Mouse (Mus musculus) hindbrain, embryonic 12.5 days (tissue): ENCODE measurements around the gene Metrn. TPM values are rescaled to one million over a fixed set of nuclear protein-coding genes. Genes with fewer than 3 reads are reported as not detected.

ENCODE experiments used
- ATAC-seq: fragments of 200-750 bp; cut with Nextera tagmentation; 2 replicates; pipeline ENCODE4 v1.8.0; 2017; ENCODE audit warnings: moderate TSS enrichment; ENCODE audit not compliant: low FRiP score
- H3K27ac ChIP-seq: fragments of 300-500 bp; sonication (generic); 2 replicates; pipeline ENCODE4 v1.5.1; 2016; ENCODE audit warnings: mild to moderate bottlenecking
- H3K27me3 ChIP-seq: fragments of 300-500 bp; sonication (generic); 2 replicates; pipeline ENCODE4 v1.6.1; 2016; ENCODE audit warnings: mild to moderate bottlenecking
- H3K36me3 ChIP-seq: fragments of 300-500 bp; sonication (generic); 2 replicates; pipeline ENCODE4 v1.6.1; 2016; ENCODE audit warnings: mild to moderate bottlenecking
- H3K4me1 ChIP-seq: fragments of 300-500 bp; sonication (generic); 2 replicates; pipeline ENCODE4 v1.6.1; 2016
- H3K4me2 ChIP-seq: fragments of 300-500 bp; sonication (generic); replicated peaks from 2 replicates; pipeline ENCODE4 v1.6.1; 2016; ENCODE audit warnings: mild to moderate bottlenecking
- H3K4me3 ChIP-seq: fragments of 300-500 bp; sonication (generic); 2 replicates; pipeline ENCODE4 v1.5.1; 2016; ENCODE audit warnings: mild to moderate bottlenecking
- H3K9ac ChIP-seq: fragments of 300-500 bp; sonication (generic); 2 replicates; pipeline ENCODE4 v1.6.1; 2016; ENCODE audit warnings: mild to moderate bottlenecking, moderate library complexity
- H3K9me3 ChIP-seq: fragments of 300-500 bp; sonication (generic); replicated peaks from 2 replicates; pipeline ENCODE4 v1.6.1; 2016; ENCODE audit warnings: mild to moderate bottlenecking
- WGBS: fragments of 180-500 bp; shearing (Covaris S2); methylation state at CpG from one replicate; pipeline ENCODE4 v1.1.7; 2016; 5-methylcytosine and 5-hydroxymethylcytosine counted together
- polyA plus RNA-seq: library from polyadenylated mRNA; unstranded; fragments of >200 nt; fragmentation: Nextera tagmentation; extraction: Ambion mirVana; gene quantifications from 2 replicates; pipeline ENCODE4 v1.2.1, GENCODE M21; 2016

Gene Metrn
- polyA plus RNA-seq, 1 experiment from 2014 or later, result 71.0 TPM

GRCm38 (mm10) chr17:25836397-25837075 is 39.6 kb upstream of the Metrn start:
- Histone ChIP-seq H3K4me3 (peak overlapping the region; percentile 41), H3K4me2 (peak overlapping the region; percentile 82), H3K4me1 (peaks cover 62% of the 10 kb centered on the region), H3K36me3 (peaks cover 42% of the 10 kb centered on the region), H3K27me3 (no peaks in the 10 kb centered on the region), H3K27ac (peak overlapping the region; percentile 86), H3K9me3 (no peaks in the 10 kb centered on the region), H3K9ac (peak overlapping the region; percentile 80)
- no peak for ATAC-seq
- 25% methylated on average over 22 of the region's 23 CpGs for WGBS

- Histone ChIP-seq H3K27ac (peak overlapping the region; percentile 86; the same call in 1 of the 2 replicates), H3K36me3 (peaks cover 42% of the 10 kb centered on the region), H3K27me3 (no peaks in the 10 kb centered on the region), H3K9me3 (no peaks in the 10 kb centered on the region), H3K4me3 (no peak overlapping the region), H3K4me2 (peak overlapping the region; percentile 89; the same call in 1 of the 2 replicates), H3K4me1 (peaks cover 69% of the 10 kb centered on the region), H3K9ac (peak overlapping the region; percentile 80; the same call in 1 of the 2 replicates)
- ATAC-seq, result no peak
- 95% methylated on average over 16 of the region's 16 CpGs for WGBS
Observed at GRCm38 (mm10) chr17:25835816-25836215, 38.9 kb upstream of the Metrn start.

DNA sequence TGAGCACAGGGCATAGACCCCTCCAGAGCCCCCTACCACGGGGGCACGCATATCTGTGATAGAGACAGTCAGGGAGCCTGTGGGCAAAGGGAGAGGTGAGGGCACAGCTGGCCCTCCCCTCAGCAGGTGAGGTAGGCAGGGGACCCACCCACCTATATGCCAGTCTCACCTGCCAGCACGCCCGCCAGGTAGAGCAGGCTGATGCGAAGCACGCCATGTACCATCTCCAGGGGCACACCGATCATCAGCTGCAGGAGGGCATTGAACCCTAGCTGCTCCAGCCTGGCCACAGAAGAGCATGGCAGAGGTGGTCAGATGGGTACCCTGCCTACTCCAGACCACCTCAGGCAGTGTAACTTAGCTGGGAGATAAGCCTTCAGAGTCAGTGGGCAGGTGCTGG is 38.4 kb upstream of the Metrn start:
- no peak for ATAC-seq
- Histone ChIP-seq H3K9me3 (no peaks in the 10 kb centered on the region), H3K9ac (peak overlapping the region; percentile 84), H3K4me3 (0 out of 2 replicates have a peak overlapping the region, but pooled peaks have one; percentile 73), H3K4me2 (peak overlapping the region; percentile 89; the same call in 1 of the 2 replicates), H3K4me1 (peaks cover 74% of the 10 kb centered on the region), H3K27ac (no peak overlapping the region), H3K27me3 (no peaks in the 10 kb centered on the region), H3K36me3 (peaks cover 42% of the 10 kb centered on the region)
- WGBS, result 93% methylated on average over 7 of the region's 7 CpGs

DNA sequence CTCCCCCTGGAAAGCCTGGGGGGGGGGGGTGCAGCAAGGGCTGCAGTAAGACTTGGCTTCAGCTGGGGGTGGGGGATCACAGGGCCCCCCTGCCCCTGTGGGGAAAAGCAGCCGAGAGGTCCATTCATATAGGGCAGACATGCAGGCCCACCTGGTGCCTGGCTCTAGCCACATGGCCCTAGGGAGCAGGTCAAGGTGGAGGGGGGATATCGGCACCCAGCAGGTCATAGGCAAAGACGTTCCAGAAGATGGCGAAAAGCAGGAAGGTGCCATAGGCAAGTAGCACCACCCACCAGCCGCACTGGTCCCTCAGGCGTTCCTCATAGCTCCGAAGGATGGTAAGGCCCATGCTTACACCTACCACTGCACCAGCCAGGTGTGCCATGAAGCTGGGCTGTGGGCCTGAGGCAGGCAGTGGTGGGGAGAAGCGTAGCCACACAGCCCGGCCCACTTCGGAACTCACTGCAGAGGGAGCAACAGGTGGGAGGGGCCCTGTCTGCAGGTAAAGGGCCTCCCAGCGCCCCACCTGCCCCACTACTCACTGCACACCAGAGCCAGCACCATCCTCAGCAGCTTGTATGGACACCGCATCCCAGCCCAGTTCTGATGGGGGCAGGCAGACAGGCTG is 37.8 kb upstream of the Metrn start:
- Histone ChIP-seq H3K27ac (peak overlapping the region; percentile 96; the same call in 1 of the 2 replicates), H3K36me3 (peaks cover 42% of the 10 kb centered on the region), H3K9me3 (no peaks in the 10 kb centered on the region), H3K4me1 (peaks cover 80% of the 10 kb centered on the region), H3K4me3 (peak overlapping the region; percentile 73), H3K27me3 (no peaks in the 10 kb centered on the region), H3K9ac (peak overlapping the region; percentile 84), H3K4me2 (peak overlapping the region; percentile 89)
- no peak for ATAC-seq
- WGBS, result 90% methylated on average over 12 of the region's 12 CpGs

DNA sequence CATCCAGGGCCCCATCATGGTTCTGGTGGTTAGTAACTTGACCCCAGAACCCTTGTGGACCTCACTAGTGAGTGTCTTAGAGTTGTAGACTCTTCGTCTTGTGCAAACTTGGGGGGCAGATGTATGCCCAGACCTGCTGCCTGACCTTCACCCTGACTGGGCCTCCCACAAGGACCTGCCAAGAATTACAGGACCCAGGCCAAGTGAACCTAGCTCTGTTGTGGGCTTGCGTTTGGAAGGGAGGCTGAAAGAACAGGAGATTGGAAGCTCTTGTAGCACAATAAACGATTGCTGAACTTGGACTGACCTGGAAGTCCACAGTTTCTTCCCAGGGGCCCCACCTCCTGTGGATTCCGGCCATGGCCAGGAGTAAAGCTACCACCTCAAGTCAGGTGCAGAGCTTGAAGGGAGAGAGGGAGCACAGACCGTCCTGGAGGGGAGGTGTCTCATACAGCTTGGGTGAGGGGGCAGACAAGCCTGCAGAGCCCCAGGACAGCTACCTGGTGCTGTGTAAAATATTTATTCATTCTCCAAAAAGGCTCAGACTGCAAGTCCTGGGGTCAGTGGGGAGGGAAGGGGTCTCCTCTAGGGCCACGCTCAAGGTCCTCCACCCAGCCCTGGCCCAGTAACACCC is 37.1 kb upstream of the Metrn start:
- no peaks in the 10 kb centered on the region for H3K9me3 ChIP-seq
- ATAC-seq, result no peak
- H3K36me3 ChIP-seq, result peaks cover 39% of the 10 kb centered on the region
- H3K9ac ChIP-seq, result peak overlapping the region; percentile 84
- peak overlapping the region; percentile 89 for H3K4me2 ChIP-seq
- peaks cover 85% of the 10 kb centered on the region for H3K4me1 ChIP-seq
- WGBS, result 51% methylated on average over 6 of the region's 6 CpGs
- H3K4me3 ChIP-seq, result peak overlapping the region; percentile 73
- H3K27ac ChIP-seq, result peak overlapping the region; percentile 96
- no peaks in the 10 kb centered on the region for H3K27me3 ChIP-seq

- Histone ChIP-seq H3K4me3 (peak within 1 kb of the TSS; percentile 73), H3K9me3 (no peaks in the 10 kb centered on the region), H3K9ac (peak within 1 kb of the TSS; percentile 84), H3K27ac (peak within 1 kb of the TSS; percentile 96), H3K4me1 (peaks cover 82% of the 10 kb centered on the region), H3K36me3 (peaks cover 35% of the 10 kb centered on the region), H3K27me3 (no peaks in the 10 kb centered on the region), H3K4me2 (peak within 1 kb of the TSS; percentile 89)
- peak; percentile 59 for ATAC-seq
- WGBS, result under 1% methylated on average over 24 of the region's 24 CpGs
Observed at GRCm38 (mm10) chr17:25833291-25833663, 36.3 kb upstream of the Metrn start, which contains the start of gene Stub1. Gene Stub1 (minus strand): TSS chr17:25833404.

DNA sequence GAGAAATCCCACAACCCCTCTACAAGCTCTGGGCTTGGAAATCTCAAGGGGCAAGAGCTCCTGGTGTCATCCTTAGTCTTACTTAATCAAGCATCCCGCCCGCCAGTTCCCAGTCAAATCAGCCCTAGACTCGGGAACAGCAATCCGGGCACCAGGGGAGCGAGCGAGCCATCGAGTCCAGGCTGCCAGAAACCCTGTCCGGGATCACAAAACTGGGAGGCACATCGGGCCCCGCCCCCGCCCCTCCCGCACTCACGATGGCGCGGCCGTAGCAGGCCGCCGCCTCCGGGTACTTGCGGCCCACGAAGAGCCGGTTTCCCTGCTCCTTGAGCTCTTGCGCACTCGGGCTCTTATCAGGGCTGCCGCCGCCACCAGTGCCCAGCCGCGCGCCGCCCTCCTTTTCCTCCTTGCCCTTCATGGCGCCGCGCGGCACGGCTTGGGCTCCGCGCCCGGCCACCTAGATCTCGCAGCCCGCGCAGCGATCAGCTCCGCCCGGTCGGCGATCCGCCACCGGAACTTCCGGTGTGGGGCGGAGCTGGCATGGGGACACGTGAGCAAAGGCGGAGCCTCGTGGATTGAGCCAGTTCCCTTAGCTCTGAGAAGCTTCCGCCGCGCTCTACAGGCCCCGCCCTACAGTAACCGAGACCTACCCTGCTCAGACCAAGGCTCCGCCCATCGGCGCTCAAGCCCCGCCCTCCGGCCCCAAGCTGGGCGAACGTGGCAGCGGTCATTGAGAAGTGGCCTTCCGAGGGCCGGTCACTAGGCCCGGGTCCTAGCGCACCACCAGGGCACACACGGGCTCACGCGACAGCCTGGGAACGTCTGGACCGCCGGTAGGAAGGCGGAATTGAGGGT is 35.7 kb upstream of the Metrn start:
- H3K9ac ChIP-seq, result peak overlapping the region; percentile 84
- peaks cover 81% of the 10 kb centered on the region for H3K4me1 ChIP-seq
- peak; percentile 90 for ATAC-seq
- H3K27ac ChIP-seq, result peak overlapping the region; percentile 96
- no peaks in the 10 kb centered on the region for H3K27me3 ChIP-seq
- peak overlapping the region; percentile 73 for H3K4me3 ChIP-seq
- no peaks in the 10 kb centered on the region for H3K9me3 ChIP-seq
- under 1% methylated on average over 67 of the region's 77 CpGs for WGBS
- H3K36me3 ChIP-seq, result peaks cover 36% of the 10 kb centered on the region
- H3K4me2 ChIP-seq, result peak overlapping the region; percentile 89

DNA sequence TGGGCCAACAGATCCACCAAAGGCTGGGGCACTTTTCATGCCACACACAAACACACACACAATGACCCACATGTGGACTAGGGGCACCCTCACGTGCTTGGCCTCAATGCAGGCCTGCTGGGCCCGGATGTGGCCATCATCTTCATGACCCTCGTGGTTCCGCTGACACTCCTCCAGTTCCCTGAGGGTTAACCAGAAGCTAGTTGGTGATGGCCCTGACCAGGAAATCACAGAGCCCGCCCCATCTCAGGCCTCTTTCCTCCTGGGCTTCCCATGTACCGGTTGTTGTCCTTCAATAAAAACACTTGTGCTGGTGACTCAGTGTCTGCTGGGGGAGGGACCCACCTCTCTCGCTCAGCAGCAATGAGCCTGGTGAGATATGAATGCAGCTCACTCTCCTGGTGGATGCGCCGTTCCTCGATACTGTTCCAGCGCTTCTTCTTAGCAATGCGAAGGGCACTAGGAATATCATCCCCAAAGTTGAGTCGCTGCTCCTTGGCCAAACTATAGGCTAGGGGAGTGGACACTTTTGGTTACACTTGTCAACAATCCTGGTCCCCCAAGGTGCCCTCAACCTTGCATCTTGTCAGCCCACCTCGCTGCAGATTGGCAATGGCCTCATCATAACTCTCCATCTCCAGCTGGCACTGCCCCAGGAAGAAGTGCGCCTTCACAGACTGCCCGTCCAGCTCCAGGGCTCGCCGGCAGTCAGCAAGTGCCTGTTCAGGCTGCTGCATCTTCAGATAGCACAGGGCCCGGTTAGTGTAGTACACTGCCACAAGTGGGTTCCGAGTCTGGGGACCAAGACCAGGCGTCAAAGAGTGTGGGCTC is 34.7 kb upstream of the Metrn start:
- Histone ChIP-seq H3K36me3 (peaks cover 46% of the 10 kb centered on the region), H3K4me2 (peak overlapping the region; percentile 89), H3K27me3 (no peaks in the 10 kb centered on the region), H3K9me3 (no peaks in the 10 kb centered on the region), H3K9ac (peak overlapping the region; percentile 84), H3K4me3 (peak overlapping the region; percentile 73), H3K4me1 (peaks cover 79% of the 10 kb centered on the region), H3K27ac (peak overlapping the region; percentile 96)
- WGBS, result 64% methylated on average over 21 of the region's 21 CpGs
- ATAC-seq, result no peak

DNA sequence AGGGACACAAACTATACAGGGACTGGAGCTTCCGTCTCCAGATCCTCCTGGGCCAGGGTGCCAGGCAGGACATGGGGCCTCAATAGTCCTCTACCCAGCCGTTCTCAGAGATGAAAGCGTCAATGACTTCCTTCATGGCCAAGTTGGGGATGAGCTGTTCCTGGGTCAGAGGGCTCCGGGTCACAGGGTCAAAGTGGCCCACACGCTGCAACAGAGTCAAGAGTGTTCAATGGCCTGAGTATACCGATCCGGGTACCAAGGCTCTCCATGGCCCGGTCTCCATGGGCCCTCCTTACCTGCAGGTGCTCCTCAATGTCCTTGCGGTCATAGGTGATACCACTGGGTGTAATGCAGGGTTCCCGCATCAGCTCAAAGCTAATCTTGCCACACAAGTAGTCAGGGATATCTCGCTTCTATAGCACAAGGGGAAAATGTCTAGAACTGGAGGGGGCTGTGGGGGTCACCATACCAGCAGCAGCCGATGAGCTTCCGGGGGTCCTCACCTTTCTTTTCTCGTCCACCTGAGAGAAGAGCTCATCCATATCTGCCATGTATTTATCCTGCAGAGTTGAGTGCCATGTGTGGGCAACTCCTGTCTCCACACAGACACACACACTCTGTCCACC is 34.0 kb upstream of the Metrn start:
- H3K27me3 ChIP-seq, result no peaks in the 10 kb centered on the region

GRCm38 (mm10) chr17:25830200-25830753 is 33.3 kb upstream of the Metrn start:
- Histone ChIP-seq H3K27me3 (no peaks in the 10 kb centered on the region), H3K9me3 (no peaks in the 10 kb centered on the region), H3K36me3 (peaks cover 56% of the 10 kb centered on the region), H3K27ac (no peak overlapping the region), H3K4me3 (peak overlapping the region; percentile 2), H3K4me2 (peak overlapping the region; percentile 92), H3K4me1 (peaks cover 79% of the 10 kb centered on the region), H3K9ac (no peak overlapping the region)
- no peak for ATAC-seq
- 85% methylated on average over 4 of the region's 4 CpGs for WGBS

More for the DNA sequence above, 34.0 kb upstream of the Metrn start:
- 88% methylated on average over 14 of the region's 14 CpGs for WGBS
- H3K9ac ChIP-seq, result 0 out of 2 replicates have a peak overlapping the region, but pooled peaks have one; percentile 84
- no peak for ATAC-seq
- peaks cover 78% of the 10 kb centered on the region for H3K4me1 ChIP-seq
- H3K27ac ChIP-seq, result no peak overlapping the region
- peak overlapping the region; percentile 89; the same call in 1 of the 2 replicates for H3K4me2 ChIP-seq
- no peaks in the 10 kb centered on the region for H3K9me3 ChIP-seq
- H3K4me3 ChIP-seq, result peak overlapping the region; percentile 73; the same call in 1 of the 2 replicates
- peaks cover 54% of the 10 kb centered on the region for H3K36me3 ChIP-seq
